Mouse (Mus musculus) lung, postnatal 4 days (tissue): ENCODE measurements around the gene Il18bp.

ENCODE experiments used
- DNase-seq, 2 experiments: peaks; one replicate each; pipeline ENCODE4 v3.0.0; 2021

Gene Il18bp

GRCm38 (mm10) chr7:102000921-102001630, 17.4 kb downstream of the Il18bp start:
- peak; percentile 27 to 85 for DNase-seq

- no peak for DNase-seq
Measured at GRCm38 (mm10) chr7:102000296-102000695, 18.2 kb downstream of the Il18bp start.

GRCm38 (mm10) chr7:101999461-102000151, 18.9 kb downstream of the Il18bp start:
- no peak for DNase-seq

- peak; percentile 89 to 92 for DNase-seq
Measured at GRCm38 (mm10) chr7:101998194-101998927, 20.1 kb downstream of the Il18bp start.

- DNase-seq = no peak
Measured at GRCm38 (mm10) chr7:101994241-101994640, 24.2 kb downstream of the Il18bp start.

- no peak for DNase-seq
Measured at GRCm38 (mm10) chr7:101985081-101985480, 33.4 kb downstream of the Il18bp start.

- DNase-seq = no peak
Measured at GRCm38 (mm10) chr7:101982735-101983134, 35.8 kb downstream of the Il18bp start.

GRCm38 (mm10) chr7:101974505-101974904, 44.0 kb downstream of the Il18bp start:
- peak; percentile 51 to 72 for DNase-seq

- DNase-seq = no peak
Measured at GRCm38 (mm10) chr7:101973730-101974129, 44.8 kb downstream of the Il18bp start.

GRCm38 (mm10) chr7:101971721-101972120, 46.8 kb downstream of the Il18bp start:
- no peak for DNase-seq

- peak; percentile 86 to 92 for DNase-seq
Measured at GRCm38 (mm10) chr7:101970821-101971461, 47.5 kb downstream of the Il18bp start.

GRCm38 (mm10) chr7:101970429-101970775, 48.1 kb downstream of the Il18bp start:
- DNase-seq = peak; percentile 92 to 95

- peak; percentile 89 to 94 for DNase-seq
Measured at GRCm38 (mm10) chr7:101969694-101970428, 48.6 kb downstream of the Il18bp start.

GRCm38 (mm10) chr7:101968751-101969150, 49.7 kb downstream of the Il18bp start:
- no peak for DNase-seq

GRCm38 (mm10) chr7:101967256-101967655, 51.2 kb downstream of the Il18bp start:
- DNase-seq = no peak

- no peak for DNase-seq
Measured at GRCm38 (mm10) chr7:101965606-101966005, 52.9 kb downstream of the Il18bp start.
